ENCODE assay signal across 8 mouse cellular contexts in the genomic region with DNA sequence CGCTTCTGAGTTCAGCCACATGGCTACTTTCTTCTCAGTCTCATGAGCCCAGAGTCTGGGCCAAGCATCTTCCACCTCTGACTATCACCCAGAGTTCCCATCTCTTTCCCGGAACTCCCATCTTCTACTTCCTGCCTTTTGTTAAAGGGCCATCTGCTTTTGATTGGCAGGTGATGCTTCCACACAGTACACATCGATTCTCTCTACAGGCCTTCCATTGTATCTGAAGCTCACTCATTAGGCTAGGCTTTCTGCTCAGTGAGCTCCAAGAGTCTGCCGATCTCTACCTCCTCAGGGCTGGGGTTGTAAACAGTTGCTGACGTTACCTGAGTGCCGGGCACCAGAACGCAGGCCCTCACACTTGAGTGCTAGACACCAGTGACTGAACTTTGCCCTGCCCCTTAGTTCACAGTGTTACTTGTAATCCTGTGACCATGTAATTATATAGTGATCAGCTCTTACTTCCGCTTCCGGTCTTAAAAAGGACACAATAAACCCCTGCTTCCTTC. TPM values are rescaled to one million over a fixed set of nuclear protein-coding genes. Genes with fewer than 3 reads are reported as not detected.
A peak's percentile ranks its signal among the peaks of the same experiment; 100 is the strongest.
DNase-seq lines count a peak whose midpoint lies in the region; ATAC-seq and TF ChIP-seq lines count a peak whose summit lies in the region.

A gene (plus strand): TSS at position 459 of the 509 bp plus-strand sequence.

- peaks cover 14% of the 10 kb centered on the region for H3K4me1 ChIP-seq in liver, adult 2 months (ENCODE audit: control insufficient read depth, insufficient read depth, low read length)
- peaks cover 22% of the 10 kb centered on the region for H3K4me1 ChIP-seq in brown adipose tissue, adult 24 weeks (ENCODE audit: control insufficient read depth, insufficient read depth, insufficient read length, low read length)
- peaks cover 18% of the 10 kb centered on the region for H3K4me1 ChIP-seq in midbrain, embryonic 15.5 days

- peak within 1 kb of the TSS; percentile 86 for H3K4me2 ChIP-seq in midbrain, embryonic 15.5 days

- no peak within 1 kb of the TSS; the same call in 1 of the 2 replicates for H3K4me3 ChIP-seq in liver, adult 2 months (ENCODE audit: insufficient read depth, low read depth, low read length)
- H3K4me3 ChIP-seq in brown adipose tissue, adult 24 weeks (ENCODE audit: insufficient read depth, low read depth, low read length), result 0 out of 2 replicates have a peak within 1 kb of the TSS, but pooled peaks have one; percentile 22
- H3K4me3 ChIP-seq in midbrain, embryonic 15.5 days, result peak within 1 kb of the TSS; percentile 82

- 0 out of 2 replicates have a peak within 1 kb of the TSS, but pooled peaks have one; percentile 22 for H3K9ac ChIP-seq in liver, adult 2 months (ENCODE audit: low read depth, low read length)
- H3K9ac ChIP-seq in midbrain, embryonic 15.5 days, result no peak within 1 kb of the TSS

- no peak for ATAC-seq in midbrain, embryonic 15.5 days (replicated peaks)

- TF ChIP-seq CTCF in liver, adult 2 months (IDR thresholded peaks at IDR 0.05; ENCODE audit: low read depth, low read length), result no peak

- no peak for DNase-seq in liver, adult 2 months (ENCODE audit: extremely low read depth, low read depth, low spot score)
- DNase-seq in liver, result no peak
- DNase-seq in heart, adult 8-10 months (ENCODE audit: low spot score), result no peak
- no peak for DNase-seq in layer of hippocampus, postnatal 25 days (ENCODE audit: extremely low spot score in 1 of 2, low spot score in 1 of 2)
- DNase-seq in urinary bladder, postnatal 10 days (ENCODE audit: low spot score), result no peak
- no peak for DNase-seq in thymus, adult 18-20 months

- 93% methylated on average over 9 of the region's 9 CpGs for WGBS in liver, adult 2 months
- WGBS in midbrain, embryonic 15.5 days, result 93% methylated on average over 9 of the region's 9 CpGs

- H3K9me3 ChIP-seq in midbrain, embryonic 15.5 days, result no peaks in the 10 kb centered on the region

- peaks cover 25% of the 10 kb centered on the region for H3K79me2 ChIP-seq in liver, adult 2 months (ENCODE audit: control insufficient read depth, insufficient read depth, low read length)

- no peaks in the 10 kb centered on the region for H3K27me3 ChIP-seq in liver, adult 2 months (ENCODE audit: control insufficient read depth, insufficient read depth, low read length)
- H3K27me3 ChIP-seq in midbrain, embryonic 15.5 days (replicated peaks), result no peaks in the 10 kb centered on the region

- H3K36me3 ChIP-seq in liver, adult 2 months (ENCODE audit: control insufficient read depth, insufficient read depth, low read length), result peaks cover under 1% of the 10 kb centered on the region; the same call in 1 of the 2 replicates
- no peaks in the 10 kb centered on the region for H3K36me3 ChIP-seq in midbrain, embryonic 15.5 days (replicated peaks)

- peak within 1 kb of the TSS; percentile 69 for H3K27ac ChIP-seq in liver, adult 2 months (replicated peaks; ENCODE audit: insufficient read depth, low read depth, low read length)
- peak within 1 kb of the TSS; percentile 71 for H3K27ac ChIP-seq in brown adipose tissue, adult 24 weeks (replicated peaks; ENCODE audit: low read depth, low read length)
- no peak within 1 kb of the TSS for H3K27ac ChIP-seq in midbrain, embryonic 15.5 days

- no peak for TF ChIP-seq POLR2A in liver, adult 2 months (IDR thresholded peaks at IDR 0.05; ENCODE audit: extremely low read depth, insufficient read depth, low read length)

RNA-seq across cellular contexts. Expression of the gene that starts here (rescaled TPM):
- total RNA-seq in liver, adult 2 months (2014; rRNA removed), result 194 and 232 TPM in 2 replicates
- polyA plus RNA-seq in liver, adult 2 months (2012; rRNA removed), result 140 and 156 TPM in 2 replicates
- polyA plus RNA-seq in brown adipose tissue, adult 24 weeks (2012; ENCODE audit: insufficient read depth, insufficient read length, missing spikeins), result 311 and 382 TPM in 2 replicates
- 10 to 100 TPM; 58.0 to 66.2 (median 62.3) TPM for total RNA-seq in heart, adult 8-10 months (2022)
- total RNA-seq in layer of hippocampus, postnatal 25 days (2021), result 10 to 100 TPM; 27.7 to 30.9 TPM
- 82.4 and 83.2 TPM in 2 replicates for polyA plus RNA-seq in midbrain, embryonic 15.5 days (2015; fragmentation: Nextera tagmentation; extraction: Ambion mirVana)
